Mouse (Mus musculus) heart, adult 2 months (tissue): ENCODE results near the gene Mtch1. TPM values are rescaled to one million over a fixed set of nuclear protein-coding genes. Genes with fewer than 3 reads are reported as not detected.

Experiments
- DNase-seq, 2 experiments: peaks; one replicate each; pipeline ENCODE4 v3.0.0; 2021
- H3K27ac ChIP-seq: fragments of 200-600 bp; 2 replicates; pipeline ENCODE4 v1.8.1; 2022
- H3K27me3 ChIP-seq: fragments of 200-500 bp; 2 replicates; pipeline ENCODE4 v1.6.1; 2012; ENCODE audit warnings: mild to moderate bottlenecking, low read length, inconsistent platforms, mixed read lengths; ENCODE audit not compliant: control insufficient read depth, insufficient read depth
- H3K36me3 ChIP-seq: fragments of 200-500 bp; 2 replicates; pipeline ENCODE4 v1.6.1; 2012; ENCODE audit warnings: low read length, inconsistent platforms; ENCODE audit not compliant: control insufficient read depth, insufficient read depth
- H3K4me1 ChIP-seq: fragments of 200-500 bp; 2 replicates; pipeline ENCODE4 v1.6.1; 2011; ENCODE audit warnings: low read length; ENCODE audit not compliant: control insufficient read depth, insufficient read depth
- H3K4me3 ChIP-seq: fragments of 200-600 bp; 2 replicates; pipeline ENCODE4 v1.8.1; 2022
- H3K79me2 ChIP-seq: fragments of 200-500 bp; replicated peaks from 2 replicates; pipeline ENCODE4 v1.6.1; 2012; ENCODE audit warnings: mild to moderate bottlenecking, inconsistent platforms, low read length, moderate library complexity, mixed read lengths; ENCODE audit not compliant: control insufficient read depth, insufficient read depth
- H3K9ac ChIP-seq: fragments of 200-500 bp; 2 replicates; pipeline ENCODE4 v1.6.1; 2012; ENCODE audit warnings: low read depth, mild to moderate bottlenecking, control low read depth, inconsistent platforms, low read length, mixed read lengths
- CTCF ChIP-seq: fragments of 200-600 bp; IDR thresholded peaks from 2 replicates; pipeline ENCODE4 v1.8.1; 2022; ENCODE audit warnings: antibody characterized with exemption, mild to moderate bottlenecking, moderate library complexity
- EP300 ChIP-seq: fragments of 200-500 bp; IDR thresholded peaks from 2 replicates; pipeline ENCODE4 v1.6.1; 2011; ENCODE audit warnings: low read depth, low read length, control low read depth; ENCODE audit not compliant: insufficient read depth
- POLR2A ChIP-seq: fragments of 200-500 bp; IDR thresholded peaks from 2 replicates; pipeline ENCODE4 v1.6.1; 2011; ENCODE audit warnings: mild to moderate bottlenecking, low read depth, low read length, control low read depth; ENCODE audit not compliant: insufficient read depth
- WGBS: fragments of 180-500 bp; shearing (Covaris S2); methylation state at CpG from one replicate; pipeline ENCODE4 v1.1.7; 2018; 5-methylcytosine and 5-hydroxymethylcytosine counted together
- intact Hi-C: fragments of 180-260 bp; cut with DNase I; formaldehyde crosslinking; loops from one replicate; pipeline ENCODE4 v1.15.1; 2025
- polyA plus RNA-seq: library from polyadenylated mRNA; depleted of rRNA; stranded (reverse); fragments of >200 nt; gene quantifications from 2 replicates; pipeline ENCODE4 v1.2.3, GENCODE M21; 2012
- total RNA-seq, 2 experiments: library from RNA; stranded (reverse); gene quantifications; 2 replicates each; pipeline ENCODE4 v1.2.3; 2021

The Mtch1 gene
- total and polyA plus RNA-seq, 3 experiments: 186 to 234 (median 203) TPM

DNA sequence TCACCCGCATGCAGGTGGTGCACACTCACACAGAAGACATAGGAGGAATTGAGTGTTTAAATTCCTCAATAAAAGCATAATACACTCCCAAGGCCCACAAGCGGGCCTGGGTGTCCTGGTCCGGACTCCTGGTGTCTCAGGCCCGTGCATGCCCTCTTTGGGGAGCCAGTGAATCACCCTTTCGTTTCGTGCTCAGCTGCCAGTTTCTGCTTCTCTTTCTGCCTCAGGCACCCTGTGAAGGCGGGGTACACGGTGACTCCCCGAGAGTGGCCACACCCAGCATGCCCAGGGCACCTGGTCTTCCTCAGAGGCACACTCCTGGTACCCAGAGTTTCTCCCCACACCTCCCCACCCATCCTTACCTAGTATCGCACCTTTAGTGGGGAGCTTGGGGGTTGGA, 28.1 kb upstream of the Mtch1 start:
- no peak overlapping the region for H3K9ac ChIP-seq
- no peaks in the 10 kb centered on the region for H3K36me3 ChIP-seq
- no peaks in the 10 kb centered on the region for H3K4me1 ChIP-seq
- intact Hi-C loops: no loop called here
- H3K79me2 ChIP-seq: no peaks in the 10 kb centered on the region
- TF ChIP-seq EP300 (no peak), CTCF (no peak), POLR2A (no peak)
- H3K4me3 ChIP-seq: no peak overlapping the region
- WGBS: 86% methylated on average over 10 of the region's 10 CpGs
- no peak overlapping the region for H3K27ac ChIP-seq
- H3K27me3 ChIP-seq: no peaks in the 10 kb centered on the region
- DNase-seq: peak in 1 of 2 experiments; percentile 4

GRCm38 (mm10) chr17:29370984-29371723, 23.4 kb upstream of the Mtch1 start:
- peak; percentile 99; the same call in 1 of the 2 replicates for TF ChIP-seq CTCF
- peak; percentile 31; the same call in 1 of the 2 replicates for TF ChIP-seq POLR2A
- TF ChIP-seq EP300: peak; percentile 100
- intact Hi-C loops: loop anchor here (1.0 to 5.0 kb wide), 4 partner anchors 79 to 194 kb away; partner anchors contain the start of gene BC004004
- Histone ChIP-seq H3K27ac (no peak overlapping the region), H3K9ac (no peak overlapping the region), H3K79me2 (no peaks in the 10 kb centered on the region), H3K27me3 (no peaks in the 10 kb centered on the region), H3K36me3 (no peaks in the 10 kb centered on the region), H3K4me1 (no peaks in the 10 kb centered on the region), H3K4me3 (no peak overlapping the region)
- peak; percentile 90 to 92 for DNase-seq
- 7% methylated on average over 5 of the region's 5 CpGs for WGBS

DNA sequence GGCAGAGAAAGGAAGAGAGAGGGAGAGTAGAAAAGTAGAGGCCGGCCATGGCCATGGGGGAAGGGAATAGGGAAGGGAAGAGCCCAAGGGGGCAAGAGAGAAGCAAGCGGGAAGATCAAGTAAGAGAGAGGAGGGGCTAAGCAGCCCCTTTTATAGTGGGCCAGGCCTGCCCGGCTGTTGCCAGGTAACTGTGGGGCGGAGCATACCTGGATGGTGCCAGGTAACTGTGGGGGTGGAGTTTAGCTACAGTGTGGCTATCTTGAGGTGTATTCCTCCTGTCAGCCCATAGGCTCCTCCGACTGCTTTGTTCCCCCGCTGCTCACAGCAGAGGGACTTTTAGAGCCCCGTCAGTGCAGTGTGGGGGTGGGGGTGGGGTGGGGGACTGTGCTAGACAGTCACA, 21.0 kb upstream of the Mtch1 start:
- Histone ChIP-seq H3K27ac (no peak overlapping the region), H3K79me2 (no peaks in the 10 kb centered on the region), H3K9ac (no peak overlapping the region), H3K4me1 (no peaks in the 10 kb centered on the region), H3K27me3 (no peaks in the 10 kb centered on the region), H3K4me3 (no peak overlapping the region), H3K36me3 (no peaks in the 10 kb centered on the region)
- DNase-seq: no peak
- WGBS: 58% methylated on average over 7 of the region's 7 CpGs
- intact Hi-C loops: no loop called here
- TF ChIP-seq CTCF: no peak
- no peak for TF ChIP-seq EP300
- no peak for TF ChIP-seq POLR2A

- intact Hi-C loops: no loop called here
- Histone ChIP-seq H3K79me2 (no peaks in the 10 kb centered on the region), H3K27me3 (no peaks in the 10 kb centered on the region), H3K9ac (no peak overlapping the region), H3K36me3 (no peaks in the 10 kb centered on the region), H3K27ac (no peak overlapping the region), H3K4me1 (no peaks in the 10 kb centered on the region), H3K4me3 (no peak overlapping the region)
- peak in 1 of 2 experiments; percentile 32 for DNase-seq
- 82% methylated on average over 13 of the region's 13 CpGs for WGBS
- no peak for TF ChIP-seq CTCF
- TF ChIP-seq EP300: no peak
- TF ChIP-seq POLR2A: no peak
Measured at GRCm38 (mm10) chr17:29365105-29365621, 17.4 kb upstream of the Mtch1 start.

DNA sequence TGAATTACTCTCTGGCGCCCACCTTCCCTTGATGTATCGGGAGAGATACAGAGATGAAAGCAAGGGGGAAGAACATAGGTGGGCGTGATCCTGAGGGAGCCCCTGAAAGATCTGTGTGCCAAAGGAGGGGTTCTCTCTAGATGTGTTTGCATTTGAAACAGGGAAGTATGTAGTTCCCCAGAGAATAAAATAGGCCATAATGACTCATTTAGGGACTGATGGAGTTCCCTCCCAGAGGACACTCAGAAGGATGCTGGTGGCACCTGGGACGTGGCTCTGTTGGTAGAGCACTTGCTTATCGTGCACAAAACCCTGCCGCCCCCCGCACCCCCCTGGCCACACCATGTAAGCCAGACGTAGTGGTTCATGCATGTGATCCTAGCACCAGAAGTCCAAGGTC, 15.4 kb upstream of the Mtch1 start:
- peak in 1 of 2 experiments; percentile 4 for DNase-seq
- no peaks in the 10 kb centered on the region for H3K27me3 ChIP-seq
- no peak overlapping the region for H3K9ac ChIP-seq
- TF ChIP-seq EP300: no peak
- TF ChIP-seq CTCF: no peak
- no peak for TF ChIP-seq POLR2A
- no peaks in the 10 kb centered on the region for H3K79me2 ChIP-seq
- H3K4me3 ChIP-seq: no peak overlapping the region
- no peaks in the 10 kb centered on the region for H3K4me1 ChIP-seq
- no peaks in the 10 kb centered on the region for H3K36me3 ChIP-seq
- no peak overlapping the region for H3K27ac ChIP-seq
- WGBS: 84% methylated on average over 8 of the region's 8 CpGs
- intact Hi-C loops: no loop called here

DNA sequence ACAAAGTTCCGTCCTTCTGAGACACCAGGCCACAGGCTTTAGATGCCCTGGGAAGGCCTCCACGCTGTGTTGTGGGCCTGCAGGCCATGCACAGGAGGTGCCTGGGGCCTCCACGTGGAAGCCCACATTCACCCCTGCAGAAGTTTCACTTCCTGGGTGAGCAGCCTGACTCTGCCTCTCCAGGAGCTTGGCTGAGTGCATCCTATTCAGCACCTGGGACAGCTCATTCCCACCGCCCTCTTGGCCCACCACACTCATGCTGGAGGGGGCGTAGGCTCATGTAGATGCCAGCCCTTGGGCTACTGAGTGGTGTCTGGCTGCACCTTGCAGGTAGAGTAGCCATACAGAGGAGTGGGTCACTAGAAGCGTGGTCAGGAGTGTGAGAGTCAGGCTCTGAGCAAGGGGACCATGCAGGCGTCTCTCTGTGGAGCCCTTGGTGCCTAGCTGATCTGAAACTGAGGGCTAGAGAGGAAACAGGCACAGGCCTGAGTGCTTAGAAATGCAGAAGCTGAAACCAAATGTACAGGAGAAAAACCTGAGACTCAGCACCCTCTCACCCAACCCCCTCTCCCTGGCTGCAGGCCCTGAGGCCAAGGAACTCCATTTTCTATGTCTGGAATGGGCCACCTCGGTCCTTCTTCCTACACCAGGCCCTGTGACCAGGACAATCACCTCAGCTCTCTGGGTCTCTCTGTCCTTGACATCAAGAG, 14.4 kb upstream of the Mtch1 start:
- Histone ChIP-seq H3K4me3 (no peak overlapping the region), H3K9ac (no peak overlapping the region), H3K4me1 (no peaks in the 10 kb centered on the region), H3K27me3 (no peaks in the 10 kb centered on the region), H3K27ac (no peak overlapping the region), H3K36me3 (no peaks in the 10 kb centered on the region), H3K79me2 (no peaks in the 10 kb centered on the region)
- peak in 1 of 2 experiments; percentile 45 for DNase-seq
- WGBS: 70% methylated on average over 8 of the region's 8 CpGs
- TF ChIP-seq POLR2A (no peak), EP300 (no peak), CTCF (no peak)
- intact Hi-C loops: no loop called here
